Mouse (Mus musculus): Measurements from ENCODE around the gene Shank2.

DNA sequence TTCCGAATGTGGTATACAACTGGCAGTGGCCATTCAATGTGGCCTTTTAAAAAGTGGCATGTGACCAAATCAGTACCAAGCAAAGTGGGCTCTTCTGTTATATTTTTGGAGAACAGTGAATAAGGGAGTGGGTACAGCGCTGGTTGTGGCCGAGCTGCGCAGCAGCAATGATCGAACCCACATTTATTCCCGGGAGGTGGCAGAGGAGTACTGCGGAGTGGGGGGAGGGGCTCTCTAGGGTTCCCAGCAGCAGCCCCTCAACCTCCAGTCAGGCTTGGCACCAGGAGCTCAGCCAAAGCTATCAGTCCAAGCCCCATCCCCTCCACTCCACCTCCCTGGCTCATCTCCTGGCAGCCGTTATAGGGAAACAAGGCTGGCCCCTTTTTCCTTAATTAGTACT, 37.0 kb downstream of the Shank2 start:
- no peak for TF ChIP-seq CTCF (IDR thresholded peaks at IDR 0.05; ENCODE audit: extremely low read depth, insufficient read length, insufficient replicate concordance, low read depth, low read length)
- TF ChIP-seq POLR2A (IDR thresholded peaks at IDR 0.05; ENCODE audit: low read depth, low read length): no peak

All from small intestine, adult 2 months (tissue).